In genomic region chr9:106038865-106039264, GRCm38 (mm10) we compare ENCODE assay signal across 8 mouse cellular contexts. TPM values are rescaled to one million over a fixed set of nuclear protein-coding genes. Genes with fewer than 3 reads are reported as not detected.
DNase-seq lines count a peak whose midpoint lies in the region; ATAC-seq lines count a peak whose summit lies in the region.

No protein-coding gene starts in this region.

- no peaks in the 10 kb centered on the region for H3K27me3 ChIP-seq in embryonic facial prominence, embryonic 14.5 days (replicated peaks; ENCODE audit: control insufficient read depth, insufficient read depth, low read length)
- H3K27me3 ChIP-seq in limb, embryonic 13.5 days: no peaks in the 10 kb centered on the region

- H3K36me3 ChIP-seq in embryonic facial prominence, embryonic 14.5 days (ENCODE audit: control insufficient read depth, insufficient read depth, low read length): no peaks in the 10 kb centered on the region
- H3K36me3 ChIP-seq in limb, embryonic 13.5 days: no peaks in the 10 kb centered on the region

- no peak overlapping the region for H3K4me2 ChIP-seq in embryonic facial prominence, embryonic 14.5 days (ENCODE audit: low read depth, low read length)
- no peak overlapping the region for H3K4me2 ChIP-seq in limb, embryonic 13.5 days (replicated peaks)

- no peaks in the 10 kb centered on the region for H3K9me3 ChIP-seq in embryonic facial prominence, embryonic 14.5 days (ENCODE audit: control insufficient read depth, low read length)
- no peaks in the 10 kb centered on the region for H3K9me3 ChIP-seq in limb, embryonic 13.5 days

- H3K9ac ChIP-seq in embryonic facial prominence, embryonic 14.5 days (ENCODE audit: low read depth, low read length): no peak overlapping the region
- H3K9ac ChIP-seq in limb, embryonic 13.5 days: no peak overlapping the region

- 10% methylated on average over 4 of the region's 4 CpGs for WGBS in embryonic facial prominence, embryonic 14.5 days
- WGBS in limb, embryonic 13.5 days: 10% methylated on average over 4 of the region's 4 CpGs

- no peak overlapping the region for H3K4me3 ChIP-seq in embryonic facial prominence, embryonic 14.5 days (ENCODE audit: low read depth, low read length)
- no peak overlapping the region for H3K4me3 ChIP-seq in limb, embryonic 13.5 days

- no peak overlapping the region for H3K27ac ChIP-seq in embryonic facial prominence, embryonic 14.5 days (replicated peaks; ENCODE audit: low read depth, low read length)
- no peak overlapping the region for H3K27ac ChIP-seq in limb, embryonic 13.5 days

- no peaks in the 10 kb centered on the region for H3K4me1 ChIP-seq in embryonic facial prominence, embryonic 14.5 days (ENCODE audit: control insufficient read depth, insufficient read depth, low read length)
- no peaks in the 10 kb centered on the region for H3K4me1 ChIP-seq in limb, embryonic 13.5 days

- no peak for ATAC-seq in CD4-positive, CD25-positive, alpha-beta regulatory T cell, adult 4 months
- no peak for ATAC-seq in embryonic facial prominence, embryonic 14.5 days (ENCODE audit: low read depth)
- ATAC-seq in limb, embryonic 13.5 days (ENCODE audit: low FRiP score, low read depth): peak; percentile 28; the same call in 1 of the 2 replicates

- peak; percentile 36 for DNase-seq in CD4-positive, CD25-positive, alpha-beta regulatory T cell, adult 2 months (ENCODE audit: low read depth, low spot score)
- DNase-seq in urinary bladder, postnatal 14 days (ENCODE audit: low spot score): peak; percentile 39
- no peak for DNase-seq in urinary bladder, postnatal 4 days (ENCODE audit: low spot score in 2 of 2)
- DNase-seq in embryonic facial prominence, embryonic 14.5 days (ENCODE audit: low spot score): peak; percentile 77
- peak; percentile 65 for DNase-seq in kidney, postnatal 10 days
- DNase-seq in right cerebral cortex, postnatal 10 days (ENCODE audit: low spot score in 2 of 2): peak; percentile 89 to 90

RNA-seq across cellular contexts. Expression of gene Col6a4, which starts 57.7 kb away (rescaled TPM):
- not detected for polyA plus RNA-seq in CD4-positive, CD25-positive, alpha-beta regulatory T cell, adult 4 months (2017; shearing (Covaris generic))
- polyA plus RNA-seq in embryonic facial prominence, embryonic 14.5 days (2014; fragmentation: Nextera tagmentation; extraction: Ambion mirVana): 0.16 and 0.24 TPM in 2 replicates
- polyA plus RNA-seq in limb, embryonic 13.5 days (2015; fragmentation: Nextera tagmentation; extraction: Ambion mirVana): 0.29 and 0.36 TPM in 2 replicates

Comparison
In these comparisons a context has a peak if more than half of its experiments do, and no peak if none do; other contexts are left out.
1. DNase-seq: peak in CD4-positive, CD25-positive, alpha-beta regulatory T cell, adult 2 months (single experiment), urinary bladder, postnatal 14 days (single experiment), embryonic facial prominence, embryonic 14.5 days (single experiment), kidney, postnatal 10 days (single experiment) and right cerebral cortex, postnatal 10 days (2 of 2); none in urinary bladder, postnatal 4 days (0 of 2).